Mouse (Mus musculus): ENCODE measurements at regions not wholly inside any gene's neighbourhood (a gene's known extent, or its start where the extent isn't known, plus 50 kb on each side); places are given as distances from the start of the nearest gene placed in this dataset.

GRCm38 (mm10) chr2:114805436-114806047, 150.8 kb upstream of the Dph6 start:
- TF ChIP-seq CTCF (IDR thresholded peaks at IDR 0.05; ENCODE audit: low read depth, low read length), result no peak
- TF ChIP-seq TAL1 (conservative IDR thresholded peaks at IDR 0.05; ENCODE audit: low read depth, low read length), result no peak
- TF ChIP-seq GATA1 (IDR thresholded peaks at IDR 0.05; ENCODE audit: borderline replicate concordance, low read length), result no peak
- TF ChIP-seq POLR2AphosphoS5 (IDR thresholded peaks at IDR 0.05; ENCODE audit: insufficient replicate concordance, low read depth, low read length), result no peak
